ENCODE assay signal across 18 mouse cellular contexts in genomic region chr7:78382126-78382525, GRCm38 (mm10).
A peak's percentile ranks its signal among the peaks of the same experiment; 100 is the strongest.
DNase-seq lines count a peak whose midpoint lies in the region; ATAC-seq and TF ChIP-seq lines count a peak whose summit lies in the region.
"Had no signal": no experiment of that assay in that cellular context is flagged by ENCODE, and none has a peak within 500 bp of the region (broad histone marks: within the 10 kb centered on the region; RNA-seq: fewer than 3 reads in every experiment).

No protein-coding gene starts in this region.

- DNase-seq in adrenal gland, postnatal 10 days: peak; percentile 9
- no peak for DNase-seq in adrenal gland, adult (ENCODE audit: inconsistent age in 2 of 2, low spot score in 1 of 2)
- DNase-seq in liver, adult 2 months (ENCODE audit: extremely low read depth, low read depth, low spot score): peak; percentile 13
- DNase-seq in cerebellum, adult 11-12 months: peak; percentile 92
- peak; percentile 76 to 81 for DNase-seq in cerebellum, postnatal 25 days
- DNase-seq in Muller cell, postnatal 12 days (ENCODE audit: inconsistent ontology term): no peak
- DNase-seq: adrenal gland, postnatal 36 days; kidney, adult 9 months; midbrain, embryonic 14.5 days; retina, postnatal 1 day had no signal

- TF ChIP-seq CTCF in liver, adult 2 months (IDR thresholded peaks at IDR 0.05; ENCODE audit: low read depth, low read length): no peak

- no peak overlapping the region for H3K4me3 ChIP-seq in liver, adult 2 months (ENCODE audit: insufficient read depth, low read depth, low read length)
- H3K4me3 ChIP-seq in liver, embryonic 12.5 days: no peak overlapping the region
- H3K4me3 ChIP-seq: forebrain, embryonic 12.5 days; heart, embryonic 15.5 days; hindbrain, embryonic 10.5 days had no signal

- H3K27me3 ChIP-seq in liver, adult 2 months (ENCODE audit: control insufficient read depth, insufficient read depth, low read length): 0 out of 2 replicates have a peak, but pooled peaks cover 3% of the 10 kb centered on the region
- H3K27me3 ChIP-seq in liver, embryonic 12.5 days (replicated peaks): no peaks in the 10 kb centered on the region
- H3K27me3 ChIP-seq: forebrain, embryonic 12.5 days; heart, embryonic 15.5 days had no signal

- no peak overlapping the region for H3K4me2 ChIP-seq in liver, embryonic 12.5 days
- H3K4me2 ChIP-seq: forebrain, embryonic 12.5 days; heart, embryonic 15.5 days had no signal

- H3K36me3 ChIP-seq in liver, adult 2 months (ENCODE audit: control insufficient read depth, insufficient read depth, low read length): no peaks in the 10 kb centered on the region
- H3K36me3 ChIP-seq in liver, embryonic 12.5 days: no peaks in the 10 kb centered on the region
- H3K36me3 ChIP-seq: forebrain, embryonic 12.5 days; heart, embryonic 15.5 days; hindbrain, embryonic 10.5 days had no signal

- WGBS in liver, adult 2 months: 7% methylated on average over 1 of the region's 1 CpGs
- WGBS in liver, embryonic 12.5 days (ENCODE audit: insufficient replicate concordance): 26% methylated on average over 1 of the region's 1 CpGs

- no peak overlapping the region for H3K27ac ChIP-seq in liver, adult 2 months (replicated peaks; ENCODE audit: insufficient read depth, low read depth, low read length)
- no peak overlapping the region for H3K27ac ChIP-seq in liver, embryonic 12.5 days
- H3K27ac ChIP-seq: forebrain, embryonic 12.5 days; heart, embryonic 15.5 days; hindbrain, embryonic 10.5 days; liver, embryonic 14.5 days had no signal

- no peak for ATAC-seq in liver, embryonic 12.5 days
- ATAC-seq in megakaryocyte-erythroid progenitor cell, adult 5-6 weeks (replicated peaks; ENCODE audit: low FRiP score, low TSS enrichment, poor library complexity, severe bottlenecking): no peak
- ATAC-seq: CD4-positive, CD25-positive, alpha-beta regulatory T cell, adult 4 months; inflammation-experienced regulatory T-cells, adult 6 months had no signal

- no peaks in the 10 kb centered on the region for H3K79me2 ChIP-seq in liver, adult 2 months (ENCODE audit: control insufficient read depth, insufficient read depth, low read length)

- TF ChIP-seq POLR2A in liver, adult 2 months (IDR thresholded peaks at IDR 0.05; ENCODE audit: extremely low read depth, insufficient read depth, low read length): no peak

- H3K9me3 ChIP-seq in liver, embryonic 12.5 days (replicated peaks): no peaks in the 10 kb centered on the region
- H3K9me3 ChIP-seq: forebrain, embryonic 12.5 days; heart, embryonic 15.5 days; hindbrain, embryonic 10.5 days had no signal

- no peak overlapping the region for H3K9ac ChIP-seq in liver, adult 2 months (ENCODE audit: low read depth, low read length)
- no peak overlapping the region for H3K9ac ChIP-seq in liver, embryonic 12.5 days
- H3K9ac ChIP-seq: forebrain, embryonic 12.5 days; heart, embryonic 15.5 days; liver, embryonic 14.5 days had no signal

- no peaks in the 10 kb centered on the region for H3K4me1 ChIP-seq in liver, adult 2 months (ENCODE audit: control insufficient read depth, insufficient read depth, low read length)
- no peaks in the 10 kb centered on the region for H3K4me1 ChIP-seq in liver, embryonic 12.5 days
- H3K4me1 ChIP-seq: forebrain, embryonic 12.5 days; heart, embryonic 15.5 days; hindbrain, embryonic 10.5 days had no signal

Comparison
In these comparisons a context has a peak if more than half of its experiments do, and no peak if none do; other contexts are left out.
1. DNase-seq: peak in adrenal gland, postnatal 10 days (single experiment), liver, adult 2 months (single experiment), cerebellum, adult 11-12 months (single experiment) and cerebellum, postnatal 25 days (2 of 2); none in adrenal gland, adult (0 of 2) and Muller cell, postnatal 12 days (single experiment).